Mouse (Mus musculus): ENCODE results near the gene Fam173b. TPM values are rescaled to one million over a fixed set of nuclear protein-coding genes. Genes with fewer than 3 reads are reported as not detected.
"Not testable (repeated sequence)": the region's sequence is repeated elsewhere in the genome, so short reads cannot be mapped to it uniquely, and the experiment has no call there.

The Fam173b gene
- total RNA-seq (2021), result 10 to 100 TPM; 11.4 to 12.0 TPM
- long read RNA-seq, experiment 1, full-length matches to known transcripts, result 9 of 11 reads
- long read RNA-seq, experiment 1, partial matches to known transcripts, result 1 of 11 reads
- long read RNA-seq, experiment 1, other reads (novel, unspliced or antisense), result 1 of 11 reads
- long read RNA-seq, experiment 2, full-length matches to known transcripts, result 9 of 17 reads
- long read RNA-seq, experiment 2, partial matches to known transcripts, result 5 of 17 reads
- long read RNA-seq, experiment 2, other reads (novel, unspliced or antisense), result 3 of 17 reads

DNA sequence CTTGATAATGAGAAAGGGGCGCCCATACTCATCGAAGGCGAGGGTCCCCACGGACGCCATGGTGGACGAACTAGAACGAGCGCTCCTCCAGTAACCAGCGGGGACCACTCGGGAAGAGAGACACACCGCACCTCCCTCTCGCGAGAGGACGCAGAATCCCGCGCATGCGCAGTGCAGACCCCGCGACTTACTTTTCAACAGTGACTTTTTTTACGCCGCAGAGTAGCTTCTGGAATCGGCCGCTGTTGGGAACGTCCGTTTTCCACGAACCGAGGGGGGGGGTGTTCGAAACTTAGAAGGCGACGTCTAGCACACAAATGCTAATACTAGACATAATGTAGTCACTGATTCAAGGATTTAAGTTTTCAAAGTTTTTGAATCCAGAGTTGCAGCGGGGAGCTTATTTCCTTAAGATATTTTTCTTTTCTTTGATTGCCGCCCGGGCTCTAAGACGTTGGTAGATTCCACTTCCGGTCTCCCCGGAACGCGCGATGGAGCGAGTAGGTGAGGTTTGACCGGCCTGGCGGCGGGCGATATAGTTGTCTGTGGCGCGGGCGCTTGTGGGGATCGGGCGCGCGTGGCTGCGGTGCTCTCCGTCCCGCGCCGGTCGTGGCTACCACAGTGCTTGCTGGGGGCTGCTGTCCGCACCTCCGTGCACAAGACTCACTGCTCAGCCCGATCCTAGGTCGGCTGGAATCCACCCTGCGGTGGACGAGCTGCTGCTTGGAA is at the start of gene Fam173b, which contains the start of gene Cct5:
Gene Fam173b (plus strand): TSS at position 207 of the 729 bp plus-strand sequence.
Gene Cct5 (minus strand): TSS at position 159 of the 729 bp plus-strand sequence.
- peak; percentile 97 to 99 for DNase-seq
- intact Hi-C loops (cut with DNase I), result no loop called here

DNA sequence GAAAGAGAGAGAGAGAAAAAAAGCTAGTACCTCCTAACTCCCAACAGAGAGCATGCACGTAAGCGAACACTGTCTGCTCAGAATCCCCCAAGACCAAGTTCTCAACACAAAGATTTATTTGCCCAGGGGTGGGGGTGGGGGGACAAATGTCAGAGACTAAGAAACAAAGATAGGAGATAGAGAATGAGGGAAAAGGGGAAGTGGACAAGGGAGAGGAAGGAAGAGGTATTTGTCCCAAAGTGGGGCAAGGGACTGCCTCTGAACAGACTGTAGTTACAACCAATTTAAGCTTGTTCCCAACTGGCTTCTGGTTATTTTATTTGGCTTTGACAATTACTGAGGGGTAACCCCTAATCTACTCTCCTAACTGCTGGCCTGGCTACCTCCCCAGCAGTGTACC is 46.8 kb upstream of the Fam173b start:
- no peak for DNase-seq
- intact Hi-C loops (cut with DNase I), result no loop called here

DNA sequence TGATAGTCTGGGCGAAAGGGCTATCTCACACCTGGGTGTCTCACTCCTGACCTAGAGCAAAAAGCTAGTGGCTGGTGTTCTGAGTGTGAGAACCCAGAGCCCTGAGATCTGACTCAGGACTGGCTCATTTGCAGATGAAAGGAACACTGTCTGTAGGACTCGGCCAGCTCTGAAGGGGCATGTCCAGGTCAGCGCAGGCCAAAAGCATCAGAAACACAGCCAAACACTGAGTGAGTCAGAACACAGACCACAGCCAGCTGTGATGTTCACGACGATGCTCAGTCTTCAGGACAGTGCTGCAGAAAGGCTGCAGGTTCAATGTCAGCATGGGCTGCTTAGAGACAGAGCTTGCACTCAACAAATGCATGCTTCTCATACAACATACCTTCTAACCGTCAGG is 40.3 kb upstream of the Fam173b start:
- DNase-seq, result peak in 1 of 2 experiments; percentile 8
- intact Hi-C loops (cut with DNase I), result no loop called here

DNA sequence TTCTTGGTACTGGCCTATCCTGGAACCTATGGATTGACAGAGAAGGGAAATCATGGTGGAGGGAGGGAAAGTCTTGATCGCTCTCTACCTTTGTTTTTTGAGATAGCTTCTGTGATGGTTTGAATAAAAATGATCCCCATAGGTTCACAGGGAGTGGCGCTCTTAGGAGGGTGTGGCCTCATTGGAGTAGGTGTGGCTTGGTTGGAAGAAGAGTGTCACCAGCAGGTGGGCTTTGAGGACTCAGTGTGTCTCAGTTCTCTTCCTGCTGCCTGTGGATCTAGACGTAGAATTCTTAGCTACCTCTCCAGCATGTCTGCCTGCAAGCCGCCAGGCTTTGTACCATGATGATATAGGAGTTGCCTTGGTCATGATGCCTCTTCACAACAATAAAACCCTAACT is 39.7 kb upstream of the Fam173b start:
- DNase-seq, result no peak
- intact Hi-C loops (cut with DNase I), result no loop called here

DNA sequence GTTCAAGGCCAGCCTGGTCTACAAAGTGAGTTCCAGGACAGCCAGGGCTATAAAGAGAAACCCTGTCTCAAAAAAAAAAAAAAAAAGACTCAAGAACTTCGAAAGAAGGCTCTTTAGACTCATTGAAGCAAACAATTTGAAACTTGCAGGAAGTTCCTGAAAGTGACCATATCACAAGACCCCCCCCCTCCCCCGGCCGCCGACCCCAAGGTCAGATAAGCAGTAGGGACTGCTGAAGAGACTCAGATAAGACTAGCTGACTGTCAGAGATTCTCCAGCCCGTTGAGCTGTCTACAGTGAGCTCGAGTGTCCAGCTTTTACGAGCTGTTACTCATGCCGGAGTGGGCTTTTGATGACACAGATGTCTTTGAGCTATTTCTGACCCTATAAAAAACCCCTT is 38.8 kb upstream of the Fam173b start:
- DNase-seq, result no peak
- intact Hi-C loops (cut with DNase I), result no loop called here

DNA sequence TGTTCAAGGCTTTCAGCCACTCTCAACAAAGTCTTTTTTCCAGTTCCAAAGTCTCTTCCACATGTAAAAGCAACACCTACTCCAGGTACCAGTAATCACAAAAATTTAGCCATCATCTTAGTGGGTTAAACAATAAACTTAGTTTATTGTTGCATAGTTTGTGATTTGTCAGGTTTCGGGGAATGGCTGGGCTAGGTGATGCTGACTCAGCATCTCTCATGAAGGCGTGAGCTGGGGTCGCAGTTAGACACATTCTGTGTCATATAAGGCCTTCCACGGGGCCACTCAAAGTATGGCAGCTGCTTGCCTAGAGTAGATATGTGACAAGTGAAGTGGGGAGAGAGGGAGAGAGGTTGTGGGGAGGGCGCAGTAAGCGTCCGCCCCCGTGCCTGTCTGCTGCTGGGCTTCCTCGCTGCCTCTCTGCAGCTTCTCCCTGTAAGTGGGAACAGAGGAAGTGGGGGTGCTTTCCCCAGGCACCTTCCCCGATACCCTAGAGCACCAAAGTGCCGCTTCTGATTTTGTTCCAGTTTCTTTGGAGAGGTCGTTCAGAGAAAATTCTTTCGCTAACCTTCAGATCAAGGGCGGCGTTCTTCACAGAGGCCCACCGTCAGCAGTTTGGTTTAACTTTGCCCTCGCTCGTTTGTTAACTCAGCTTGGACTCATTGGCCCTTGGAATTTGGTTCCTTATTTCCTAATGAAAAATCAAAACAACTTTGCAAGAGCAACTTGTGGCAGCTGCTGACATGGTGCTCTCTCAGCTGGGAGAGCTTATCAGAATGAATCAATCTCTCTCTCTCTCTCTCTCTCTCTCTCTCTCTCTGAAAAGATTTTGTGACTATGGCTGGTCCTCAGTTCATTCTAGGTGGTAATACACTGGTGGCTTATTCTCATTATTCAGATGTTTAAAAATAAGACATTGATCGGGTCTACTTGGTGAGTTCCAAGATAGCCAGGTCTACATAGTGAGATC is 37.8 kb upstream of the Fam173b start:
- intact Hi-C loops (cut with DNase I), result no loop called here
- DNase-seq, result no peak

DNA sequence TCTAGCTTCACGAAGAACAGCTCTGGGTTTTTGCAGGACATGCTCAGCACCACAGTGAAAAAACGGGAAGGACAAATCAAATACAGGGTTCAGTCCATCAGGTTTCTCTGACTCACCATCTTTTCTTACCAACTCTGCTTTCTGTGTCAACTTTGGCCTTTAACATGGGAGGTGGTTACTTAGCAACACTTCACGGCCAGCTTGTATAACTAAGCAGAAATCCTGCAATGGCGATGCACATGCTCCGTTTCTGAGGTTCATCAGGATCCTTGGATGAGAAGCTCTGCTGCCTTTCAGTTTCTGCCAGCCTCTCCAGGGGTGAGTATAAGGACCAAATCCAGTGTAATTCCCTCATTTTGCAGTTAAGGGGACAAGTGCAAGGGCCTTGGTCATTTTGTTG is 36.5 kb upstream of the Fam173b start, which contains the start of gene Cmbl:
Gene Cmbl (plus strand): TSS at position 206 of the 400 bp plus-strand sequence.
- intact Hi-C loops (cut with DNase I), result loop anchor here (5.0 kb wide), 1 partner anchor 33 kb away; the partner anchor contains the start of gene March6
- DNase-seq, result no peak

DNA sequence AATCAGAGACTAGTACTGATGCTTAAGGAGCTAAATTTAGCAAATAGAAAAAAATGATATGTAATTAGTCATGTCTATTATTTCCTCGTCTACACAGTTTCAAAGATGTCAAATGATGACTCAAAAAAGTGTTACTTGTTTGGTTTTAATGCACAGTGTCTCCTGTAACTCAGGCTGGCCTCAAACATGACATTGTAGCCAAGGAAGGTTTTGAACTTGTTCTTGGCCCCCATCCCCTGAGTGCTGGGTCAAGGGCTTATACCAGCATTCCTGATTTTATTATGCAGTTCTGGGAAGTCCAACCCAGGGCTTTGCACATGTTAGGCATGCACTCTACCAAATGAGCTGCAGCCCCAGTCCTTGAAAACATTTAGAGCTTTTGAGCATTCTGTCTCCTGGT is 35.9 kb upstream of the Fam173b start:
- DNase-seq, result no peak
- intact Hi-C loops (cut with DNase I), result loop anchor here (5.0 kb wide), 1 partner anchor 33 kb away; the partner anchor contains the start of gene March6

DNA sequence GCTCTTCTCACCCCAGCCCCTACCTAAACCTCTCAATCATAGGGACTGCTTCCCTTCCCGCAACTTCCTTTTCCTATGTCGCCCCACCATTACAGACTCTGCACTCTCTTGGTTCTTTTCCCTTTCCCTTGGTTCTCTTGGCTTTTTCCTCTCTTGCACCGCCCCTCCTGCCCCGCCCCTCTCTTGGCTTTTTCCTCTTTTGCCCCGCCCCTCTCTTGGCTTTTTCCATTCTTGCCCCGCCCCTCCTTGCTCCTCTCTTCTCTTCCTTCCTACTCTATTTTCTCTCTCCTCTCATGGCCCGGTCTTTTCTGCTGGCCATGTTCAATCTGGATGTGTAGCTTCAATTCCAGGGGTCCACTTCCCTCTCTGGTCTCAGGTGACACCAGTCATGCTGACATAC is 34.2 kb upstream of the Fam173b start:
- intact Hi-C loops (cut with DNase I), result loop anchor here (5.0 kb wide), 1 partner anchor 35 kb away; the partner anchor contains the start of gene March6
- DNase-seq, result no peak

DNA sequence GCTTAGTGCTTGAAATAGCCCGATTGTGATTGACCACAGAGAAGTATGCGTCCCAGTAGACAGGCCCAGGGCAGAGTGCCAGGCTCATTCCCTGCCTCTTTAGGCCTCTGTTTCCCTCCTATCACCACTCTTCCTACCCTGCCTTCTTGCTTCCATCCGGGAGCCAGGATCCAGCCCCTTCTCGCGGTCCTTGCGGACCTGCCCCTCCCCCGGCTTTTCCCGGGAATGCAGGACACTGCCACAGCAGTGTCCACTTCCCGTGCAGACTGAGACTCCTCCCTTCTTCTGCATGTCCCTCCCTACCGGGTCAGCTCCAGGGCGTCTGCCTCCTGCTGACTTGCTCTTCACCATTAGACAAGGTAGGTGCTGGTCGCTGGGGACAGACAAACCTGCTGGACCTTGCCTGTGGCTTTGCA is 33.1 kb upstream of the Fam173b start:
- intact Hi-C loops (cut with DNase I), result loop anchor here (5.0 kb wide), 1 partner anchor 36 kb away; the partner anchor contains the start of gene March6
- peak; percentile 22 to 38 for DNase-seq

DNA sequence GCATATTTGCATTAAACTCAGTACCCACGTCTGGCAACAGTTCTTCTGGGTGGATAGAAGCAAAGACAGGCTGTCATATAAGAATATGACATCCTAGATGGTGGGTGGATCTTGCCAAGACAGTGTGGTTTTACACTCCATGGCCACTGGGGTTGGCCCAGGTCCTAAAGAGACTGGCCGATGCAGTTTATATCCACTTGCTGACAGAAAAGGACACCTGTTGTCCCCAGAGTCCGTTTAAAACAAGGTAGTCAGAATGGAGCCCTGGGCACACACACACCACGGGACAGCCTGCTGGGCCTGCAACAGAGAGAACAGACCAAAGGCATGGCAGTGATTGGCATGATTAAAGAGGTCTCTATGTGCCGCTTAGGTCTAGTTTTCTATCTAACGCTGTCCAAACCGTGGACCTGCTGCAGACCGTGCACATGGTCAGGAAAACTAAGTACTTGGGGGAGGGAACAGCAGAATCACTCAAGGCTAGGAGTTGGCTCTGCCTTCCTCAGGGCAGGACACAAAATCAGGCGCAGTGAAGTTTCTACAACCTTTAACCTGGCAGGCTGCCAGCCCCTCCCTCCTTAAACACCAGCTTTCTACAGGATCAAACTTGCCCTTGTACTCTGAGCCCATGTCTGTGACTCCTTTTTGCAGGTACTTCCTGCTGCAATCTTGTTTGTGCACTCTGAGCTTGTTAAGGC is 32.2 kb upstream of the Fam173b start:
- peak in 1 of 2 experiments; percentile 36 for DNase-seq
- intact Hi-C loops (cut with DNase I), result loop anchor here (5.0 kb wide), 1 partner anchor 37 kb away; the partner anchor contains the start of gene March6

DNA sequence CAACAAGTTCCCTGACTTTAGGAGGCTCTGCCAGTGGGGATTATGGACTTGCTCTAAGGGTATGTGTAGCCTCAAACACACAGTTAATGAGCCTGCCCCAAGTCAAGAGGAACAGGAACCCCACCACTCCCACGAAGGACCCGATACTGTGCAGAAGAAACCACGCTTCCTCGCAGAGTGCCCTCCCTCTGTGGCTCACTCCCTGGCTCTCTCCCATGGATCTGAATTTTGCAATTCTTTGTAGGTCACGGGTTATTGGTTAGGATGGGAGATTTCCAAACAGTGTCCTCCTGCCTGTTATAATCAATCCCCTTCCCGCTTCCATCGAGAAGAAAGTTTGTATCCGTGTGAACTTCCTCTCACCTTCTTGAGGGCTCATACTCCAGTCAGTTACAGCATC is 30.7 kb upstream of the Fam173b start:
- intact Hi-C loops (cut with DNase I), result no loop called here
- no peak for DNase-seq

DNA sequence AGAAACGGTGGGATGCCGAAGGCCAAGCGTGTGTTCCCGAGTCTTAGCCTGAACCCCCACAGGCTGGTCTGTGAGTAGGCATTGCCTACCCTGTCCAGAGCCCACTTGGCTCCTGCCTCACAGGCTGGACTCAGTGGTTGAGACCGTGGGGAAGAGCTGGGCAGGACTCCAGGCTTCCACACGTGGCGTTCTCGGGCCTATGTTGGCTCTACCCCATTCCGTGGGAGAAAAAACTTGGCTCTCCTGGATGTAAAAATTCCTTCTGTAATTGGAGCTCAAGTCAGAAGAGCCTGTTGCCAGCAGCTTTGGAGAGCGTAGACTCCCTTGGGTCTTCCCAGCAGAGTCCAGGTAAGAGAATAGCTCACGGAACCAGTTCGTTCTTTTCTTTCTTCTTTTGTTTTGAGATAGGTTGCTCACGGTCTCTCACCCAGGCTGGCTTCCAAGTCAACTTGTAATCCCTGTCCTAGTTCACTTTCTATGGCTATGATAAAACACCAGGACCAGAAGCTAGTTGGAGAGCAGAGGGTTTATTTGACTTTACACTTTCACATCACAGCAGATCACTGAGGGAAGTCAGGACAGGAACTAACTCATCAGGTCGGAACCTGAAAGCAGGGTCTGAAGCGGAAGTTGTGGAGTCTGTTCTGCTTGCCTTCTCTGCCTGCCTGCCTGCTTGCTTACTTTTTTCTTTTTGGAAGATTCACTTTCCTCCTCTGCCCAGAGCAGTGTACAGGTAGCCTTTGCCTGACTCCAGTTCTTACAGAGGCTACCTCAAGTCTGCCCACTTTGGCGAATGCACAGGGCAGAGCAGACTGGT is 29.5 kb upstream of the Fam173b start:
- DNase-seq, result no peak
- intact Hi-C loops (cut with DNase I), result no loop called here

DNA sequence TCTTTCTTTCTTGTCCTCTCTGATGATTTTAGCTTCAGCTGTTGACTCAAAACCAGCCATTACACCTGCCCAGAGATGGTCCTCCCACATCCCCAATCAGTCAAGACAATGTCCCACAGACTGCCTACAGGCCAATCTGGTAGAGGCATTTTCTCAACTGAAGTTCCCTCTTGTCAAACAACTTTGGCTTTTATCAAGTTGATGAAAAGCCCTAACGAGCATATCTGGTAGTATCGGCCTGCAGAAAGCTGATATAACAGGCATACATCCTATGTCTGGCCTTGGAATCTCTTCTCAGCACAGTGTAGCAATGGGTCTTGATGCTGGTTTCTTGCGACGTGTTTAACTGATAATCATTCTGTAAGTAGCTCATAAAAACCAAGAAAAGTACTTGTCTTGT is 28.4 kb upstream of the Fam173b start:
- no peak for DNase-seq
- intact Hi-C loops (cut with DNase I), result no loop called here

DNA sequence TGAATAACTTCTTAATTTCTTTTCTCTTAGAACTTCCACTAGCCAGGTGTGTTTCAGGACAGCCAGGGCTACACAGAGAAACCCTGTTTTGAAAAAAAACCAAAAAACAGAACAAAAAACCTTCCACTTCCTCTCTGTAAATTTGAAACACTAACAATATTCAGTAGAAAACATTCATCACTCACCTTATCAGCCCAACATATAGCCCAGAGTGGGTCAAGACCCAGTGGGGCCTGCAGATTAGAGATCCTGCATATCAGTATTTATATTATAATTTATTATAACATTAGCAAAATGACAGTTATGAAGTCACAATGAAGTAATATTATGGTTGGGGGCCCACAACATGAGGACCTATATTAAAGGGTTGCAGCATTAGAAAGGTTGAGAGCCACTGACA is 28.0 kb upstream of the Fam173b start:
- no peak for DNase-seq
- intact Hi-C loops (cut with DNase I), result no loop called here

DNA sequence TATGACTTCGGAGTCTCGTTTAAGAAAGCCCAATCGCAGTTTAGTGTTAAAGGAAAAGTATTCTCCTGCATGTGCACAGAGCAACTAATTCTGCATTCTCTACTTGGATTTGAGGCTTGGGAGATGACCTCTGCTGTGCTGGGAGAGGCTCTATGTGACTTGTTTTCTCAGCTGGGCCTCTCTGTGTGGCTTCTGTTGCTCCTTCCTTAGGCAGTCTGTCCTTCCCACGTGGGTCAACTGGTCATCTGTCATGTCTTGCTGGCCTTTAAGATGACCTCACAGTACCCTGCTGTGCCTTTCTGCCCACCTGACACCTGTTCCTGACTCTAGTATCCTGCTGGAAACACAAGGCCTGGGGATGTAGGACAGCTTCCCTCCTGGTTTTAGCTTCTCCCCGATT is 25.6 kb upstream of the Fam173b start:
- intact Hi-C loops (cut with DNase I), result no loop called here
- DNase-seq, result no peak

DNA sequence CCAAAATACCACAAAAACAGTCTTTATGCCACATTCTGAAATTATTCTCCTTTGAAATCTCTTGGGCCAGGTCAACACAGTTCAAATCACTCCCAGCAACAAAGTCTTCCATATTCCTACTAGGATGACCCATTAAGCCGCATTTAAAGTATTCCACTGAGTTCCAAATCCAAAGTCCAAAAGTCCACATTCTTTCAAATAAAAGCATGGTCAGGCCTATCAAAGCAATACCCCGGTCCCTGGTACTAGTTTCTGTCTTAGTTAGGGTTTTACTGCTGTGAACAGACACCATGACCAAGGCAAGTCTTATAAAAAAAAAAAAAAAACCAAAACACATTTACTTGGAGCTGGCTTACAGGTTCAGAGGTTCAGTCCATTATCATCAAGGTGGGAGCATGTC is 20.6 kb upstream of the Fam173b start:
- intact Hi-C loops (cut with DNase I); DNase-seq: not testable (repeated sequence)

DNA sequence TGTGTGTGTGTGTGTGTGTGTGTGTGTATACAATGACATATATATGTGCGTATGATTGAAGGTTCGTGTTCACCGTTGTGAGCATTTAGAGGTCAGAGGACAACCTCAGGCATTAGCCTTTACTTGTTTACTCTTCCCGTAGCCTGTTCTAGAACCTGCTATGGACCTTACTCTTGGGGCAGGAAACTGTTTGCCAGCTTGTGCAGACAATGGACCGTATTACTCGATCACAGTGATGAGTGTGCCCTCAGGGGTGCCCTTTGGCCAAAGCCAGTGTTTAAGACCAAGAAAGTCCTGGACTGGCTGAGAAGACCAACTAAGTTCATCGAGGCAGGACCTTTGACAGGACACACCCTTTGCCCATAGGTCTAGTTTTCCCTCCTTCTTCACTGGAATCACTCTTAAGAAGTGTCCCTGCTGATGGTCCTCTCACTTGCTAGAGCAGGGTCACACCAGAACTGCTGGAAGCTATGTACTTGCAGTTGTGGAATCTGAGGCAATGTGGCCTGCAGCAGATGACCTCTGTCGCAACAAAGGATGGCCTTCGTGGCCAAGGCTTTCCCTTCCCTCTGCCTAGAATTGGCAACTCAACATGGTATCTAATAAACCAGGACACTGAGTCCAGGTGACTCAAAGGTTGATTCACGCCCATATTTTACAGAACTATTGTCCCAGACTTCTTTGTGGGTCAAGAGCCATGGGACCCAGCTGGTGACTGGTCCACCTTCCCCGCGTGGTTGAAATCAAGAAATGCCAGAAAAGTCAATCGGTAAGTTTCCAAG is 18.2 kb upstream of the Fam173b start:
- DNase-seq, result no peak
- intact Hi-C loops (cut with DNase I), result no loop called here

Measured in gastrocnemius, postnatal 36 days (tissue).